Mouse (Mus musculus): ENCODE measurements around the gene Grb2.
A peak's percentile ranks its signal among the peaks of the same experiment; 100 is the strongest.

Grb2 gene

DNA sequence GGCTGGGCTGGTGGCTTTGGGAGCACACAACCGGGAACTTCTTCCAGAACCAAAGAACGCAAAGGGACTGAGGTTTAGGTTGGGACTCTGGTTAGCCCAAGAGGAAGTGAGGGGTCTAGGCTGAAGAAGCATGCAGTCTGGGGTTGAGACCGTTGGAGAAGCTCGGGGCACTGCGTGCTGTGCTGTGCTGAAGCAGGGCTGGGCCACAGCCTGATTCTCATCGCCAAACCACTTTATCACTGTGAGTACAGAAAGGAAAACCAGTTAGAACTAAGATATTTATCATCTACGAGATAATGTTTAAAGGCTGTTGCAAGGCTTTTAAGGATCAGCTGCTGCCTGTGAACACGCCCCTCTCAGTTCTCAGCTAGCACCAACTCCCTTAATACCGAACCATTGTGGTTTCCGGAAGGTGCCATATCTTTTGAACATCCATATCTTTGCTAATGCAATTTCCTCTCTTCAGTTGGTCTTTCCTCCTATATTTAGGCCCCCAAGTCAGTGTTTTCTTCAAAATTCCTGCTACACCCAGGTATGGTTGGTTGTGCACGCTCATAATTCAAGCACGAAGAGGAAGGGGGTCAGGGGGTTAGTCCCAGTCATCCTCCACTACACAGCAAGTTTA lies 4.4 kb upstream of the Grb2 start:
- DNase-seq (ENCODE audit: extremely low spot score): no peak

DNA sequence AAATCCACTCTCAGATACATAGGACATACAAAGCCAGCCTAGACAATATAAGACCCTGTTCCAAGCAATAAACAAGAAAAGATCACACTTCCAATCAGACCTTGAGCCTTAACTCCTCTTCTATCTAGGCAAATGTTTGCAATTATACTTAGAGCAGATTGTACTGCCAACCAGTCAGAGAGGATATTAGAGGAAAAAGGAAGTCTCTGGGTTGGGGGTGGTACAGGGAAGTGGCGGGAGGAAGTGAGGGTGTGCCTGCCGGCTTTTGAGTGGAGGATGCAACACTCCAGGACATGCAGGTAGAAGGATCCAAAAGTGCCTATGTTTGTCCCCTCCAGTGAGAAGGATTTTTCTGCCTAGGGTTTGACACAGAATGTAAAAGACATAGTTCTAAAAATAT lies 3.9 kb upstream of the Grb2 start:
- DNase-seq (ENCODE audit: extremely low spot score): no peak

DNA sequence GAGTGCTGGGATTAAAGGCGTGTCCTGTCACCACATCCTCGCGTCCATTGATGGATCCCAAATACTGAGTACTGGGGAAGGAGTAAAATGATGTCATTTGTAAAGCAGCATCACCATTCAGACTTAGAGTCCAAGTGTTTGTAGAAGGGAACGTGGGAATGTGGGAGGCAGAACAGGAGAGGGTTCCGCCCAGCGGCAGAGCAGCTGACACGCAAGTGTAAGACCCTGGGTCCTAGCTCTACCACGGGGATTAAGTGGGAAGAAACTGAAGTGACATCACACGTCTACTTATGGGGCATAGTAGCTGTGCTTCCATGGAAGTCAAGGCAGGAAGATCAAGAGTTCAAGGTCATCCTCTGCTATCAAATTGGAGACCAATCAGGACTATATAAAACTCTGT lies 2.7 kb upstream of the Grb2 start:
- no peak for DNase-seq (ENCODE audit: extremely low spot score)

- DNase-seq (ENCODE audit: extremely low spot score): no peak
Observed at GRCm38 (mm10) chr11:115709829-115710559, 1.6 kb upstream of the Grb2 start.

GRCm38 (mm10) chr11:115708956-115709828 lies 795 bp upstream of the Grb2 start:
- no peak for DNase-seq (ENCODE audit: extremely low spot score)

- DNase-seq (ENCODE audit: extremely low spot score): peak; percentile 70
Observed at GRCm38 (mm10) chr11:115707313-115708208, 836 bp downstream of the Grb2 start.

GRCm38 (mm10) chr11:115706584-115706983 lies 1.8 kb downstream of the Grb2 start:
- no peak for DNase-seq (ENCODE audit: extremely low spot score)

DNA sequence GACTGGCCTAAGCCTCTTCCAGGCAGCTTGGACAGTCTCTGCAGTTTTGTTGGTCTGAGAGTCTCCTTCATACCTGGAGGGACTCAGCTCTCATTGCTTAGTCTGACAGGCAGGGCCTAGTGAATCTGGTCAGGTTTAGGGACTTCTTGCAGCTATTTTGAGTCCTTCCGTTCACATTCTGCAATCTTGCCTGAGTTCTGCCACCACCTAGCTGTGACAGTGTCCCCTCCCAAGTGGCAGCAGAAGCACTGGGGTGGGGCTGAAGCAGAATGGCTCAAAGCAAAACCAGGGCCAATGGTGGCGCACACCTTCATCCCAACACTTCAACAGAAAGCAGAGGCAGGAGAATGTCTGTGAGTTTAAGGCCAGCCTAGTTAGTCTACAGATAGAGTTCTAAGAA lies 2.8 kb downstream of the Grb2 start:
- DNase-seq (ENCODE audit: extremely low spot score): no peak

DNA sequence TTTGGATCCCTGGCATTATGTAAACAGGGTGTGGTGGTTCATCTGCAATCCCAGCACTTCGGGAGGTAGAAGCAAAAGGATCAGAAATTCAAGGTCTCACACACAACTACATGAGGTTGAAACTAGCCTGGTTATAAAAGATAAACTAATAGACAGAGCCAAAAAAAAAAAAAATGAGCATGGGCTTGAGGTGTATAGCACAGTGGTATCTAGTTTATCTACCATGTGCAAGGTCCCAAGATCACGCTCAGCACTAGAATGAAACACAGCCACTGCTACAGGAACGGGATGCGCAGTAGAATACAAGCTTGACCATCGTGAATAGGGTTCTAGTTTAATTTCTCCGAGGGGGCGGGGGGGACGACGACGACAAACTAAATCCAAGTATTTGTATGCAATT lies 3.7 kb downstream of the Grb2 start:
- no peak for DNase-seq (ENCODE audit: extremely low spot score)

- no peak for DNase-seq (ENCODE audit: extremely low spot score)
Observed at GRCm38 (mm10) chr11:115703466-115703865, 4.9 kb downstream of the Grb2 start.

GRCm38 (mm10) chr11:115698986-115699728 lies 9.2 kb downstream of the Grb2 start:
- DNase-seq (ENCODE audit: extremely low spot score): peak; percentile 81

GRCm38 (mm10) chr11:115697722-115698121 lies 10.7 kb downstream of the Grb2 start:
- DNase-seq (ENCODE audit: extremely low spot score): no peak

DNA sequence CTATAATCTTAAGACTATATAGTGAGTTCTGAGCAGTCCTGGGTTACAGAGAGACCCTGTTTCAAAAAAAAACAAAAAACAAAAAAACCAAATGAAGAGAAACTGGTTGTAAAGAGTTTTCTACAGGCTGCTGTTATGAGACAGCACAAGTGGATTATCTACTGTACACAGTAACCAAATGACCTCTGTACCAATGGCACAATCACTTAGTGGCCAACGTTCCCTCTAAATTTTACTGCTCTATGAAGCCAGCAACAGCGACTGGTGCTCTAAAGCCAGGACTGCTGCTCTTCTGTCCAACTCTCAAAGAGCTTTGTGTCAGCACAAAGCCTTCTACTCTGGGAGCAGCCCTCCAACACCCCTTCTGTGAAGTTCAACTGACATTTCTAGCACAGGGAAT lies 11.3 kb downstream of the Grb2 start:
- no peak for DNase-seq (ENCODE audit: extremely low spot score)

- no peak for DNase-seq (ENCODE audit: extremely low spot score)
Observed at GRCm38 (mm10) chr11:115696471-115696870, 11.9 kb downstream of the Grb2 start.

- no peak for DNase-seq (ENCODE audit: extremely low spot score)
Observed at GRCm38 (mm10) chr11:115693979-115694578, 14.3 kb downstream of the Grb2 start.

DNA sequence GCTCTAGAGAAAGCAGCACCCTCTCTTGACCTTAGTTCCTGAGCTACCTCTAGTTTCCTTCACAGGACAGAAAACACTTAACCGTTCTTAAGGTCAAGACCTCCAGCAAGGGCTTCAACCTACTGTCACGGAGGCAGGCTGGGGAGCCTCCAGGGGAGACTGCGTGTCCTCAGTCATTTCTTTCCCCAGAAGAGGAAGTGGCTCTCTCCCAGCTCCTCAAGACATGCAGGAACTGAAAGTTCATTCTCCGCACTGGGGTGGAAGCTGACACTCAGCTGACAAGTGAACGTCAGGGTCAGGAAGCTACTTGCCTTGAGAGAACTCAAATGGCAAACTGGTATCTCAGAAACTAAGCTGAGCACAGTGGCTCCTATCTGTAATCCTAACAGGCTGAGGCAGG lies 15.6 kb downstream of the Grb2 start:
- no peak for DNase-seq (ENCODE audit: extremely low spot score)

- no peak for DNase-seq (ENCODE audit: extremely low spot score)
Observed at GRCm38 (mm10) chr11:115691976-115692375, 16.4 kb downstream of the Grb2 start.

DNA sequence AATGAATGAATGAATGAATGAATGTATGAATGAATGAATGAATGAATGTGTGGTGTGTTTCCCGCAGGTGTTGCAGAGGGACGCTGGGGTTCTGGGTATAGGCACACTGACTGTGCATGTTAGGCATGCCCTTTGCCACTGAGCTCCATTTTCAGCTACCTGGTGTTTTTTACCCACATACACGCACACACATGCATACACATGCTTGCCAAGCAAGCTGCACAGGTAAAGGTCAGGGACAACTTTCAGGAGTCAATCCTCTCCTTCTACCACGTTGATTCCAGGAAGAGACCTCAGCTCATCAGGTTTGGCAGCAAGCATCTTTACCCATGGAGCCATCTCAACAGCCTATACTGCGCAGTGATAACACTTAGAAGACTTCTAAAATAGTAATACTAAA lies 16.9 kb downstream of the Grb2 start:
- no peak for DNase-seq (ENCODE audit: extremely low spot score)

GRCm38 (mm10) chr11:115691013-115691412 lies 17.4 kb downstream of the Grb2 start:
- no peak for DNase-seq (ENCODE audit: extremely low spot score)

DNA sequence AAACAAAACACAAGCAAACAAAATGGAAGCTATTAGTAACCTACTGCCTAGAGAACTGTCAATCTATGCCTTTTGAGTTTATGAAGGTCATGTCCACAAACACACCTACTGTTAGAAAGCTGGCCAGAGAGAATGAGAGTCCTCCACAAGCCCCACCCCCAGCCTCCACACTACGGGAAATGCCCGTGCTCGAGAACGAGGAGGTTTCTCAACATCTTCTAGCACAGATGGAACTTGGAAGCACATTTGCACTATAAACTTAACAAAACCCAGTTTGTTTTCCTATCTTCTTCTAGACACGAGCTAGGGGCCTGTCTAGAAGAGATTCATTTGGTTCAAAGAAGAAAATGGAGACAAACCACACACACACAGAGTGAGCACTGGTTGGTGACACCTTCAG lies 18.0 kb downstream of the Grb2 start:
- no peak for DNase-seq (ENCODE audit: extremely low spot score)
